Mouse (Mus musculus): ENCODE data around the gene Vezt.

The Vezt gene

GRCm38 (mm10) chr10:93950991-93951390 is 84.6 kb downstream of the Vezt start:
- no peak for DNase-seq (ENCODE audit: low read depth)

GRCm38 (mm10) chr10:93949921-93950320 is 85.7 kb downstream of the Vezt start:
- no peak for DNase-seq (ENCODE audit: low read depth)

GRCm38 (mm10) chr10:93945843-93946499 is 89.6 kb downstream of the Vezt start:
- DNase-seq (ENCODE audit: low read depth), result no peak

- no peak for DNase-seq (ENCODE audit: low read depth)
Measured at GRCm38 (mm10) chr10:93945364-93945763, 90.3 kb downstream of the Vezt start.

- no peak for DNase-seq (ENCODE audit: low read depth)
Measured at GRCm38 (mm10) chr10:93944241-93944640, 91.4 kb downstream of the Vezt start.

GRCm38 (mm10) chr10:93940279-93940678 is 95.3 kb downstream of the Vezt start:
- DNase-seq (ENCODE audit: low read depth), result no peak

GRCm38 (mm10) chr10:93939676-93940075 is 95.9 kb downstream of the Vezt start:
- DNase-seq (ENCODE audit: low read depth), result no peak

GRCm38 (mm10) chr10:93938844-93939271 is 96.8 kb downstream of the Vezt start:
- no peak for DNase-seq (ENCODE audit: low read depth)

- no peak for DNase-seq (ENCODE audit: low read depth)
Measured at GRCm38 (mm10) chr10:93933980-93934379, 101.6 kb downstream of the Vezt start.

- DNase-seq (ENCODE audit: low read depth), result no peak
Measured at GRCm38 (mm10) chr10:93932861-93933260, 102.8 kb downstream of the Vezt start.

- DNase-seq (ENCODE audit: low read depth), result no peak
Measured at GRCm38 (mm10) chr10:93932020-93932419, 103.6 kb downstream of the Vezt start.

- DNase-seq (ENCODE audit: low read depth), result no peak
Measured at GRCm38 (mm10) chr10:93931431-93931830, 104.2 kb downstream of the Vezt start.

- no peak for DNase-seq (ENCODE audit: low read depth)
Measured at GRCm38 (mm10) chr10:93930236-93930824, 105.3 kb downstream of the Vezt start.

GRCm38 (mm10) chr10:93924666-93925065 is 111.0 kb downstream of the Vezt start:
- no peak for DNase-seq (ENCODE audit: low read depth)

- DNase-seq (ENCODE audit: low read depth), result no peak
Measured at GRCm38 (mm10) chr10:93921160-93921559, 114.5 kb downstream of the Vezt start.

- DNase-seq (ENCODE audit: low read depth), result no peak
Measured at GRCm38 (mm10) chr10:93919227-93919626, 116.4 kb downstream of the Vezt start.

- DNase-seq (ENCODE audit: low read depth), result no peak
Measured at GRCm38 (mm10) chr10:93918701-93919100, 116.9 kb downstream of the Vezt start.

- DNase-seq (ENCODE audit: low read depth), result no peak
Measured at GRCm38 (mm10) chr10:93918087-93918486, 117.5 kb downstream of the Vezt start.

- no peak for DNase-seq (ENCODE audit: low read depth)
Measured at GRCm38 (mm10) chr10:93916778-93917177, 118.8 kb downstream of the Vezt start.

GRCm38 (mm10) chr10:93915531-93916275 is 119.9 kb downstream of the Vezt start:
- no peak for DNase-seq (ENCODE audit: low read depth)

- no peak for DNase-seq (ENCODE audit: low read depth)
Measured at GRCm38 (mm10) chr10:93913525-93913924, 122.1 kb downstream of the Vezt start.

GRCm38 (mm10) chr10:93912917-93913316 is 122.7 kb downstream of the Vezt start:
- DNase-seq (ENCODE audit: low read depth), result no peak

All from c-Kit-positive CD71-positive TER-119-negative erythroid progenitor cells, embryonic 14.5 days (primary cell).